Mouse (Mus musculus) intestine, embryonic 16.5 days (tissue): ENCODE results near the gene Cldn10. TPM values are rescaled to one million over a fixed set of nuclear protein-coding genes. Genes with fewer than 3 reads are reported as not detected.
"Not testable (repeated sequence)": the region's sequence is repeated elsewhere in the genome, so short reads cannot be mapped to it uniquely, and the experiment has no call there.

Experiments used
- ATAC-seq: fragments of 200-750 bp; cut with Nextera tagmentation; 2 replicates; pipeline ENCODE4 v1.8.0; 2017; ENCODE audit warnings: moderate TSS enrichment, moderate library complexity
- H3K27ac ChIP-seq: fragments of 300-500 bp; sonication (generic); 2 replicates; pipeline ENCODE4 v1.5.1; 2014; ENCODE audit warnings: mild to moderate bottlenecking, low read length
- H3K27me3 ChIP-seq: fragments of 300-500 bp; sonication (generic); replicated peaks from 2 replicates; pipeline ENCODE4 v1.6.1; 2014; ENCODE audit warnings: low read length, control low read depth, mixed read lengths; ENCODE audit not compliant: control insufficient read depth, insufficient read depth
- H3K36me3 ChIP-seq: fragments of 300-500 bp; sonication (generic); 2 replicates; pipeline ENCODE4 v1.6.1; 2014; ENCODE audit warnings: low read length, control low read depth; ENCODE audit not compliant: control insufficient read depth, insufficient read depth
- H3K4me1 ChIP-seq: fragments of 300-500 bp; sonication (generic); 2 replicates; pipeline ENCODE4 v1.6.1; 2014; ENCODE audit warnings: low read length, control low read depth, mixed read lengths; ENCODE audit not compliant: control insufficient read depth, insufficient read depth
- H3K4me2 ChIP-seq: fragments of 300-500 bp; sonication (generic); 2 replicates; pipeline ENCODE4 v1.6.1; 2014; ENCODE audit warnings: low read depth, low read length, control low read depth
- H3K4me3 ChIP-seq: fragments of 300-500 bp; sonication (generic); 2 replicates; pipeline ENCODE4 v1.5.1; 2014; ENCODE audit warnings: mild to moderate bottlenecking, low read length
- H3K9ac ChIP-seq: fragments of 300-500 bp; sonication (generic); 2 replicates; pipeline ENCODE4 v1.6.1; 2014; ENCODE audit warnings: low read depth, low read length
- H3K9me3 ChIP-seq: fragments of 300-500 bp; sonication (generic); 2 replicates; pipeline ENCODE4 v1.6.1; 2016; ENCODE audit warnings: low read length, control low read depth; ENCODE audit not compliant: control insufficient read depth
- WGBS: fragments of 180-500 bp; shearing (Covaris S2); extraction: QIAGEN DNeasy Blood & Tissue Kit; methylation state at CpG from one replicate; pipeline ENCODE4 v1.1.7; 2014; 5-methylcytosine and 5-hydroxymethylcytosine counted together
- polyA plus RNA-seq: library from polyadenylated mRNA; unstranded; fragments of >200 nt; fragmentation: Nextera tagmentation; extraction: Ambion mirVana; gene quantifications from 2 replicates; pipeline ENCODE4 v1.2.1, GENCODE M21; 2015

Cldn10 gene
- polyA plus RNA-seq, 1 experiment from 2014 or later = 21.1 TPM

DNA sequence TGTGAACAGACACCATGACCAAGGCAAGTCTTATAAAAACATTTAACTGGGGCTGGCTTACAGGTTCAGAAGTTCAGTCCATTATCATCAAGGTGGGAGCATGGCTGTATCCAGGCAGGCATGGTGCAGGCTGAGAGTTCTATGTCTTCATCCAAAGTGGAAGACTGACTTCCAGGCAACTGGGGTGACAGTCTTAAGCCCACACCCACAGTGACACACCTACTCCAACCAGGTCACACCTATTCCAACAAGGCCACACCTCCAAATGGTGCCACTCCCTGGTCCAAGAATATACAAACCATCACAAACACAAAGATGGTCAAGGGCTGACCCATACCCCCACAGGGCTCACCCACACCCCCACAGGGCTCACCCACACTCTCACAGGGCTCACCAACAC lies 23.5 kb downstream of the Cldn10 start:
- H3K27ac ChIP-seq, H3K4me1 ChIP-seq, H3K36me3 ChIP-seq, H3K27me3 ChIP-seq, H3K9me3 ChIP-seq, H3K9ac ChIP-seq, H3K4me3 ChIP-seq, ATAC-seq, H3K4me2 ChIP-seq: not testable (repeated sequence)

DNA sequence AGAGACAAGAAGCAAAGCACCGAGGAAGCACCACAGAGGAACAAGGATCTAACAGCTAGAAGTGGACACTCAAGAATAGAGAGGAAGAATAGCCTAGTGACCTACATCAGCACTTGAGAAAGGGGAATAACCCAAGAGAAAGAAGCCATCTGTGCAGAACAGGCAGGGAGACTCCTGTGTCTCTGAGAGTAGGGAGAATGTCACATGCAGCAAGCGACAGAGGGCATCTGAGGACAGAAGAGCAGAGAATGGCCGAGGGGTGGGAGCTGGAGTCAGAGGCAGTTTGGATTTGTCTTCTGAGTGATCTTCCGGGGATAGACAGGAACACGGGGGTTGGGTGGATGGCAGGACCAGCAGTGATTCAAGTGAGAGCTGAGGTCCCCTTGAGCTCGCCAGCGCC lies 25.4 kb downstream of the Cldn10 start:
- no peaks in the 10 kb centered on the region for H3K9me3 ChIP-seq
- H3K9ac ChIP-seq = no peak overlapping the region
- no peak for ATAC-seq
- H3K4me2 ChIP-seq = no peak overlapping the region
- 70% methylated on average over 7 of the region's 7 CpGs for WGBS
- H3K4me3 ChIP-seq = no peak overlapping the region
- H3K36me3 ChIP-seq = no peaks in the 10 kb centered on the region
- H3K27me3 ChIP-seq = no peaks in the 10 kb centered on the region
- no peak overlapping the region for H3K27ac ChIP-seq
- H3K4me1 ChIP-seq = no peaks in the 10 kb centered on the region

DNA sequence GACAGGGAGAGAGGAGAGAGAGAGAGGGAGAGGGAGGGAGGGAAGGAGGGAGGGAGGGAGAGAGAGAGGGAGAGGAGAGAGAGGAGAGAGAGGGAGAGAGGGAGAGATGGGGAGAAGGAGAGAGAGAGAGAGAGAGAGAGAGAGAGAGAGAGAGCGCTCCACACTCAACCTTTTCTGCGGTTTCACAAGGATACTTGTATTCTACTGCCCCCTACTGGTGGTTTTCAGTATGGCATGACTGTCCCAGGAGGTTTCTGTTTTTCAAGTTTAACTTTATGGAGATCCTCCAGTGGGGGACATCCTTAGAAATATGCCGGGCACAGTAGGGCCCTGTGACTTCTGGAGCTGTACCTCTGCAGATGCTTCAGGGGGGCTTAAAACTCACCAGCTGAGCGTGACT lies 28.8 kb downstream of the Cldn10 start:
- Histone ChIP-seq H3K4me3 (no peak overlapping the region), H3K9ac (no peak overlapping the region), H3K9me3 (no peaks in the 10 kb centered on the region), H3K27me3 (no peaks in the 10 kb centered on the region), H3K36me3 (no peaks in the 10 kb centered on the region), H3K4me2 (no peak overlapping the region), H3K4me1 (no peaks in the 10 kb centered on the region), H3K27ac (no peak overlapping the region)
- ATAC-seq = no peak
- 20% methylated on average over 4 of the region's 4 CpGs for WGBS

DNA sequence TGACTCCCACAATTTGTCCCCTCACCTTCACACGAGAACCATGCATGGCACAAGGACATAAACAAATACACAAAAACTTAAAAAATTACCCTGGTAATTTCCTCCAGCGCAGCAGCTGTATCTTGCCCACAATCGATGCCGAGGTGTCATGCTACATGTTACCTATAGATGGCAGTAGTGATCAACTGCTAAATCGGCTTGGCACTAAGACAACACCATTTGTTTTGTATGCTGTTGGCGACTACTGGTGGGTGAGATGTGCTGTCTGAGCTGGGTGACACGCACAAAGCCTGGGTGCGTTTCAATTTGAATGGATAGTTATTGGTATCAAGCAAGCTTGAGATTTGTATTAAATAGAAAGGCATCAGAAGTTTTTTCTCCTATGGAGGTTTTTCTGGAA lies 32.4 kb downstream of the Cldn10 start:
- Histone ChIP-seq H3K4me1 (no peaks in the 10 kb centered on the region), H3K4me3 (no peak overlapping the region), H3K4me2 (no peak overlapping the region), H3K9ac (no peak overlapping the region), H3K27ac (no peak overlapping the region), H3K36me3 (no peaks in the 10 kb centered on the region), H3K9me3 (no peaks in the 10 kb centered on the region), H3K27me3 (no peaks in the 10 kb centered on the region)
- peak; percentile 14; the same call in 1 of the 2 replicates for ATAC-seq
- WGBS = 13% methylated on average over 8 of the region's 8 CpGs

DNA sequence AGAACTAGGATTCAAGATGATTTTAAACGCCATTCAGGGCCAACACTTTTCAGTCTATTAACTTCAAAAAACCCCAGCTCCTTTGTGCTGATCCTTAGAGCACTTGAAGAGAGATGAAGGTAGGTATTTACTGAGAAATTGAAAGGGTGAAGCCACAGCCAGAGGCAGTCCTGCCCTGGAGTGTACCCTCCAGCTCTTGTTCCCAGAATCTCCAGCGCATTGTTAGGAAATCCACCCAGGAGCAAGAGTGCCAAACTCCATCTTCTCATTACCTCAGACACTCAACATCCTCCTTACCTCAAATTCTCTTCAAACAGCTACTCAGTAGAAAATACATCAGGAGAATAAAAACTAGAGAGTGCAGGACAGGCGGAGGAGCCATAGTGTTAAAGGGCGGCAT lies 35.1 kb downstream of the Cldn10 start:
- no peaks in the 10 kb centered on the region for H3K27me3 ChIP-seq
- 89% methylated on average over 4 of the region's 4 CpGs for WGBS
- H3K4me3 ChIP-seq = no peak overlapping the region
- no peaks in the 10 kb centered on the region for H3K36me3 ChIP-seq
- H3K4me2 ChIP-seq = no peak overlapping the region
- H3K9me3 ChIP-seq = no peaks in the 10 kb centered on the region
- H3K4me1 ChIP-seq = peaks cover 5% of the 10 kb centered on the region; the same call in 1 of the 2 replicates
- H3K27ac ChIP-seq = no peak overlapping the region
- ATAC-seq = no peak
- H3K9ac ChIP-seq = no peak overlapping the region

DNA sequence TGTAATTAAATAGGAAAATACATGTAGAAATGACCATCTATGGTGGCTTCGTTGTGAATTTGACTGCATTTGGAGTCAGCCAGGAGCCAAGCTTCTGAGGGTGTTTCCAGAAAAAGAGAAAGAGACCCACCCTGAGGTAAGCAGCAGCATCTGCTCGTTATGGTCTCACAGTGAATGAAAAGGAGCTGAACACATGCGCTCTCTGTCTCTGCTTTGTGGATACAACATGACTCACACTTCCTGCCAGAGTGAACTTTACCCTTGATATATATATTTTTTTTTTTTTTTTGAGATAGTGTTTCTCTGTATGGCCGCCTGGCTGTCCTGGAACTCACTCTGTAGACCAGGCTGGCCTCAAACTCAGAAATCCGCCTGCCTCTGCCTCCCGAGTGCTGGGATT lies 35.6 kb downstream of the Cldn10 start:
- peaks cover 5% of the 10 kb centered on the region; the same call in 1 of the 2 replicates for H3K4me1 ChIP-seq
- no peak overlapping the region for H3K9ac ChIP-seq
- no peaks in the 10 kb centered on the region for H3K9me3 ChIP-seq
- H3K27me3 ChIP-seq = no peaks in the 10 kb centered on the region
- no peak overlapping the region for H3K27ac ChIP-seq
- WGBS = 67% methylated on average over 6 of the region's 6 CpGs
- no peak overlapping the region for H3K4me3 ChIP-seq
- ATAC-seq = peak; percentile 58
- H3K4me2 ChIP-seq = no peak overlapping the region
- H3K36me3 ChIP-seq = no peaks in the 10 kb centered on the region

DNA sequence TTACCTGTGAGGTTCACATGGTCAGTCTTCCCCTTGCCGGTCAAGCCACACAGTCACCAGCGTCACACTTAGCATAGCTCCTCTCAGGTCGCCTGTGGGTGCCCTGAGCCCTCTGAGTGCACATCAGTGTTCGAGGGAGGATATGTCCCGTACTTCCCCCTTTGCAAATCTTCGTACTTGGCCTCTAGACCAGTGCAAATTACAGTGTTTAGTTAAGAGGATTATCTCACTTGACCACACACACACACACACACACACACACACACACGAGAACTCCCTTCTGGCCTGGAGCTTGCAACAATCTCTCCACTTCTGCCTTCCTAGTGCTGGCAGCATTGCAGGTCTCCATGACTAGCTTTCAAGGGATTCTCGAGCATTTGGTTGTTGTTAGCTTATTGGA lies 38.6 kb downstream of the Cldn10 start:
- peaks cover 5% of the 10 kb centered on the region; the same call in 1 of the 2 replicates for H3K4me1 ChIP-seq
- no peak overlapping the region for H3K4me3 ChIP-seq
- no peak overlapping the region for H3K4me2 ChIP-seq
- 81% methylated on average over 8 of the region's 8 CpGs for WGBS
- no peak overlapping the region for H3K9ac ChIP-seq
- no peaks in the 10 kb centered on the region for H3K27me3 ChIP-seq
- no peak for ATAC-seq
- no peaks in the 10 kb centered on the region for H3K9me3 ChIP-seq
- H3K36me3 ChIP-seq = no peaks in the 10 kb centered on the region
- no peak overlapping the region for H3K27ac ChIP-seq

DNA sequence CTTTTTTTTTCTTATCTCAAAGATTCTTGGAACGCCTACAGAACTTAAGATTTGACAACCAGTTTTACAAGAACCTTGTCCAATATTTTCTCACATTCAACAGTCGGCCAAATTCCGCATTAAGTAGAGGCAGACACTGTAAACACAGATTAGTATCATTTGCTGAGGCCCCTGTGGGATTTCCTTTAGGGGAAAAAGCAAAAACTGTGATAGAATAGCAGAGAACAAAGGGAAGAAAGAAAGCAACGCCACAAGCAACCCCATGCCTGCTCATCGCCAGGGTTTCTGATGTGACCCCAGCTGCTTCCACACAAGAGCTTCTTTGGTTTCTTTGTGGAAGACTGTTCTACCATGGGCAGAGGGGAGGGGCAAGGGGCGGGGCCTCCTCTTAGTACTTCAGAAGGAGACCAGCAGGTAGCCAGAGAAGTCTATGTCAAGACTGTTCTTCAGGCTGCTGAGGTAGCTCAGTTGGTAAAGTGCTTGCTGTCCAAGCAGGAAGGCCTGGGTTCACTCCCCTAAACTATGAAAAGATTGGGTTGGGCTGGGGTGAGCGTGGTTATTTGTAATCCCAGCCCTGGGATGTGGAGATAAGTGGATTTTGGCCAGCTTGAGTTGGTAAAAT lies 39.7 kb downstream of the Cldn10 start:
- H3K36me3 ChIP-seq = no peaks in the 10 kb centered on the region
- peaks cover 5% of the 10 kb centered on the region; the same call in 1 of the 2 replicates for H3K4me1 ChIP-seq
- no peak overlapping the region for H3K4me2 ChIP-seq
- no peaks in the 10 kb centered on the region for H3K9me3 ChIP-seq
- ATAC-seq = no peak
- H3K4me3 ChIP-seq = no peak overlapping the region
- H3K27me3 ChIP-seq = no peaks in the 10 kb centered on the region
- 45% methylated on average over 7 of the region's 7 CpGs for WGBS
- no peak overlapping the region for H3K9ac ChIP-seq
- H3K27ac ChIP-seq = no peak overlapping the region

DNA sequence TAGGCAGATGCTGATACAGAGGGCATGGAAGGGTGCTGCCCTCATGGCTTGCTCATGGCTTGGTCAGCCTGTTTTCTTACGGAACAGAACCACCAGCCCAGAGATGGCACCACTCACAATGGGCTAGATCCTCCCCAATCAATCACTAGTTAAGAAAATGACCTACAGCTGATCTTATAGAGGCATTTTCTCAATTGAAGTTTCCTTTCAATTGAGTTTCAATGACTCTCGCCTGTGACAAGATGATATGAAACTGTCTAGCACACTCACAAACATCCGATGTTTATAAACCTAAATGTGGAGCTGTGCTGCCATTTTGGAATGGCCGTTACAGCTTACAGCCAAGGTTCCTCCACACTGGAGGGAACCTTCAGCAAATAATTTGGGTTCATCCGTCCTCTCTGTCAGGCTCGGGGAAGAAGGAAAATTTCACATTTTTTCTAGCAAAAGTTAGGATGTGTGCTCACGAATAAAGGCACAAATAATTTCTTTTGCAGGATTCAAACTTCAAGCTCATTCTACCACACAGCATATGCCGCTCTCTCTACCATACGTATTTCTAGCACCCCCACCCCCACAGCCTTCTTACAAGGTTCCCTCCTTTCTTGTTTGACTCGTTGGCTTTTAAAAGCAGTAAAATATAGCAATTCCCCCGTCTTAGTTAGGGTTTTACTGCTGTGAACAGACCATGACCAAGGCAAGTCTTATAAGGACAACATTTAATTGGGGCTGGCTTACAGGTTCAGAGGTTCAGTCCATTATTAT lies 41.8 kb downstream of the Cldn10 start:
- H3K27ac ChIP-seq = no peak overlapping the region
- H3K9ac ChIP-seq = no peak overlapping the region
- H3K4me2 ChIP-seq = no peak overlapping the region
- ATAC-seq = no peak
- H3K9me3 ChIP-seq = no peaks in the 10 kb centered on the region
- 85% methylated on average over 11 of the region's 11 CpGs for WGBS
- H3K4me3 ChIP-seq = no peak overlapping the region
- peaks cover 5% of the 10 kb centered on the region; the same call in 1 of the 2 replicates for H3K4me1 ChIP-seq
- H3K36me3 ChIP-seq = no peaks in the 10 kb centered on the region
- H3K27me3 ChIP-seq = no peaks in the 10 kb centered on the region
